Mouse (Mus musculus): ENCODE results near the gene Stxbp1. TPM values are rescaled to one million over a fixed set of nuclear protein-coding genes. Genes with fewer than 3 reads are reported as not detected.

The Stxbp1 gene
- polyA plus RNA-seq, 1 experiment, result 182 TPM

DNA sequence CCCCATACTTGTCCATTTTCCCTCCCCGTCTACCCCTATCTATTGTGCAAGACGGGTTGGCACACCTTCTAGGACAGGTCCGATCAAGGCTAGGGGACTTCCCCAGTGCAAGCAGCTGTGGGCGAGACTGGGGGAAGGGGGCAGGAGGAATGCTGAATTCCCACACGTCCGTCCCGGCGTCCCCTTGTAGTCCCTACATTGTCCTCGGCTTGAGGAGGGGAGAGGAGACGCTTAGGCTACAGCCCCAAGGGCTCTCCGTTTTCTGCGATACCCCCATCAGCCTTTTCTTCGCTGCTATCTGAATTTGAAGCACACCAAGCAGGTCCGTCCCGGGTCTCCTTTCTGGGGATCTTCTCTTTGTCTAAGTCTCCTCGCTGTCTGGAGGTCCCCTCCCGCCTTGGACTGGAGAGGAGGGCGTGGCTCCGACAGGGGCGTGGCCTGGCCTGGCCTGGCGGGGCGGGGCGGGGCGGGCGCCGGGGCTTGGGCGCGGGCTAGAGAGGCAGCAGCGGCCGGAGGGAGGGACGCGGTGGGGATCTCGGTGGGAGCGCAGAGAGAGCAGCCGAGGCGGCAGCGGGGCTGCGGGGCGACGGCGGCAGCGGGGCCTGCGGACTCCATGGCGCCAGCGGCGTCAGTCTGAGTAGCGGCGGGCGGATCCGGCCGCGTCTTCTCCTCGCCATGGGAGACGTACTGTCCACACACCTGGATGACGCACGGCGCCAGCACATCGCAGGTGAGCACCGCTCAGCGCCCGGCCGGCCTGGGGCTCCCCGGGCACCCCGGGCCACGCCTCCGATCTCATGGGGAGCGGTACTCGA, 28.8 kb upstream of the Stxbp1 start, which contains the start of gene Fam129b:
Fam129b (plus strand) TSS at position 440 of the 815 bp plus-strand sequence.
- Histone ChIP-seq H3K4me3 (ENCODE audit: insufficient read depth, low read depth, low read length) (peak within 1 kb of the TSS; percentile 76), H3K4me1 (ENCODE audit: control insufficient read depth, insufficient read depth, low read length) (peaks cover 48% of the 10 kb centered on the region), H3K27ac (ENCODE audit: insufficient read depth, low read depth, low read length) (peak within 1 kb of the TSS; percentile 78)
- peak; percentile 48; the same call in 1 of the 2 replicates for TF ChIP-seq POLR2A (IDR thresholded peaks at IDR 0.05; ENCODE audit: insufficient read depth, low read depth, low read length)
- no peak for TF ChIP-seq CTCF (IDR thresholded peaks at IDR 0.05; ENCODE audit: insufficient read depth, low read depth, low read length)
- WGBS, result under 1% methylated on average over 67 of the region's 68 CpGs

DNA sequence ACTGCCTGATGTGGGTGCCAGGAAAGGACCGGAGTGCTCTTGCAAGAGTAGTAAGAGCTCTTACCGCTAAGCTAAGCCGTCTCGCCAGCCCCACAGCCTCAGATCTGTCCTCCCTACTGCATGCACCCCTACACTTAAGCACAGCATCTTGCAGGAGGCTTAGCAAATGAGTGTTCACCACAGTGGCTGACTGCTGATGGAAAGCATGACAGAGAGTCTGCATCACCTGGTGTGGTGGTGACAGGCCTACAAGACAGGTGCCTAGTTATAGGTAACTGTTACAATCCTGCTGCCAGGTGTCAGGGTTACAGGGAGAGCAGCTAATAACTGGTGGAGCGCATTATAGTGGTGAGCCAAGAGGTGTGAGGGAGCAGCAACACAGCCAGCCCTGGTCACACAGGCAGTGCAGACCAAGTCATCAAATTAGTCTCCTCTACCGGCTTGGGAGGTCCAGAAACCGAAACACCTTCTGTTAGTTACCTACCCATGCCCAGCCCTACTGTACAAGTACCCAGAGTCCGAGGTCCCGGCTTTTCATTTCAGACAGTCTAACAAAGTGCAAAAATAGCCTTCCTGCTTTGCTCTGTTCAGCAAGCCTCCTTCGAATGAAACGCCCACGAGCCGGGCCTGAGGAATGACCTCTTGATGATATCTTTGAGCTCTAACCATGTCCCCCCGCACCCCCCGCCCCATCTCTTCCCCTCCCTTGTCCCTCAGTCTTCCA, 28.1 kb upstream of the Stxbp1 start:
- H3K27ac ChIP-seq (ENCODE audit: insufficient read depth, low read depth, low read length), result peak overlapping the region; percentile 78; the same call in 1 of the 2 replicates

DNA sequence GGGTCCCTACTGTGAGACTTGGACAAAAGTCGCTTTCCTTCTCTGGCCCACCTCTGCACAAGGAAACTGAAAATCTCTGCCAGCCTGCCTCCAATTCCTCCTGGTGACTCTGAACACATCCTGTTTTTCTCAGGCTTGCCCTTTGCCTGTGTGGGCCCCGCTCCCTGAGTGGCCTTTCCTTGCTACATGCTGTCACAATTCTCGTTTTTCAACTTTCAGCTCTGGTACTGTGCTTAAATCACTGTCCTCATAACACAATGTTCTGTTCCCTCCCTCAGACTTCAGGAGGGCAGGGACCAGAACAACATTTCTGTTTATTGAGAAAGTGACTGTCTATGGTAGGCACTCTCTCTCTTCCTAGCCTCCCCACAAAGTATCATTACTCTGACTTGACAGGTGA, 27.0 kb upstream of the Stxbp1 start:
- Histone ChIP-seq H3K4me3 (ENCODE audit: insufficient read depth, low read depth, low read length) (no peak overlapping the region), H3K27ac (ENCODE audit: insufficient read depth, low read depth, low read length) (no peak overlapping the region), H3K4me1 (ENCODE audit: control insufficient read depth, insufficient read depth, low read length) (peaks cover 34% of the 10 kb centered on the region)
- TF ChIP-seq CTCF (IDR thresholded peaks at IDR 0.05; ENCODE audit: insufficient read depth, low read depth, low read length), result no peak
- no peak for TF ChIP-seq POLR2A (IDR thresholded peaks at IDR 0.05; ENCODE audit: insufficient read depth, low read depth, low read length)
- 80% methylated on average over 3 of the region's 3 CpGs for WGBS

More for the DNA sequence above, 28.1 kb upstream of the Stxbp1 start:
- no peak for TF ChIP-seq CTCF (IDR thresholded peaks at IDR 0.05; ENCODE audit: insufficient read depth, low read depth, low read length)
- TF ChIP-seq POLR2A (IDR thresholded peaks at IDR 0.05; ENCODE audit: insufficient read depth, low read depth, low read length), result no peak
- H3K4me1 ChIP-seq (ENCODE audit: control insufficient read depth, insufficient read depth, low read length), result peaks cover 43% of the 10 kb centered on the region
- WGBS, result 18% methylated on average over 15 of the region's 15 CpGs
- peak overlapping the region; percentile 76 for H3K4me3 ChIP-seq (ENCODE audit: insufficient read depth, low read depth, low read length)

DNA sequence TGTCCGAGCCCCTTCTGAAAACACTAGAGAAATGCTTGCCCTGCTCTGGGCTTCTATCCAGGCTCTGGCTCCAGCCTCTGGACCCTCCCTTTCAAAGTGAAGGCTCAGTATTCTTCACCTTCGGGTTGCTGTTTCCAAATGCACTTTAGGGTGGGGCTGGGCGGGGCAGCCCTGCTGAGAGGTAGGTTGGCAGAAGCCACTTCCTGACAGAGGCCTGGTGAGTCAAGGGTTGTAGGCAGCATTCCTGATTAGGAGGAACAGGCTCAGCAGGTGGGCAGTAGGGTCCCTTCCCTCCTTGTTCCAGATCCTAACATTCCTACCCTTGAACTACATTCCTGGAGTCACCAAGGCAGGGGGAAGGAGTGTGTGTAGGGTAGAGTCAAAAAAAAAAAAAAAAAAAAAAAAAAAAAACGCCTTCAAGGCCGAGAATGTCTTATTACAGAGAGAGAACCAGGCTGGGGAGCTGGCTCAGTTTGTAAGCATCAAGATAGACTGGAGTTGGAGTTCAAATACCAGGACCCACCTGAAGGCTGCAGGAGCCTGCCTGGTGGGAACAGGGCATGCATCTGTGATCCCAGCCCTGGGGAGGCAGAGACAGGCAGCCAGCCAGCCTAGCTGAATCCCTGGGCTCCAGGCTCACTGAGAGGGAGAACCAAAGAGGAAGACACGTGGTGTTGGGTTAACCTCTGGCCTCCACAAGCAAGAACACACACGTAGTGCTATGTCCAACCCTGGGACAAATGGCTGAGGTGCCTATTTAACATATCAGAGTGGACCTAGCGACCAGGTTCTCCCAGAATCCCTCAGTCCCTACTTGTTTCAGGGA, 23.4 kb upstream of the Stxbp1 start:
- H3K4me1 ChIP-seq (ENCODE audit: control insufficient read depth, insufficient read depth, low read length), result peaks cover 19% of the 10 kb centered on the region
- TF ChIP-seq CTCF (IDR thresholded peaks at IDR 0.05; ENCODE audit: insufficient read depth, low read depth, low read length) (no peak), POLR2A (IDR thresholded peaks at IDR 0.05; ENCODE audit: insufficient read depth, low read depth, low read length) (no peak)
- WGBS, result 60% methylated on average over 8 of the region's 8 CpGs
- H3K27ac ChIP-seq (ENCODE audit: insufficient read depth, low read depth, low read length), result no peak overlapping the region
- no peak overlapping the region for H3K4me3 ChIP-seq (ENCODE audit: insufficient read depth, low read depth, low read length)

DNA sequence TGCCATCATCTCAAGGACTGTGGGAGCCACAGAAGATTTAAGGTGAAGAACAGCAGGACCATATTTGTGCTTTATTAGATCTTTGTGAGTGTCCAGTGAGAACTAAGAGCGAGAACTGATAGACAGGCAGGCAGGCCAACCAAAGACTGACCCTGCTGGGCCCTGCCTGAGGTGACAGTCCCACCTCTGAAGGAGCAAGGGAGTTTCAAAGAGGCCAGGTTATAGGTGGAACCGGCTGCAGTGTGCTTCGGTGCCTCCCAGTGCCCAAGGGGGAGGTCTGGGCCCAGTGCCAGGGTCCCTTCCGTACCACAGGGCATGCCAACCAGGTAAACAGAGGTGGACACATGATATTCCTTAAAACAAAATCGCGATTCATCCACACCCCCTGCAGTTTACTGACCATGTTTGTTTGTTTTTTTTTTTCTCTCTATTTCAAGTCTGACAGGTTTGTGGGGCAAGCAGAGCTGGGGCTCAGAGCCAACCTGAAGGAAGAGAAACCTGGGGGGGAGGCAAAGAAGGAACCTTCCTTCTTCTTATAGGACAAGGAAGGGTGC, 22.8 kb upstream of the Stxbp1 start:
- no peak for TF ChIP-seq CTCF (IDR thresholded peaks at IDR 0.05; ENCODE audit: insufficient read depth, low read depth, low read length)
- no peak for TF ChIP-seq POLR2A (IDR thresholded peaks at IDR 0.05; ENCODE audit: insufficient read depth, low read depth, low read length)
- peaks cover 14% of the 10 kb centered on the region for H3K4me1 ChIP-seq (ENCODE audit: control insufficient read depth, insufficient read depth, low read length)
- no peak overlapping the region for H3K4me3 ChIP-seq (ENCODE audit: insufficient read depth, low read depth, low read length)
- no peak overlapping the region for H3K27ac ChIP-seq (ENCODE audit: insufficient read depth, low read depth, low read length)
- 69% methylated on average over 6 of the region's 6 CpGs for WGBS

DNA sequence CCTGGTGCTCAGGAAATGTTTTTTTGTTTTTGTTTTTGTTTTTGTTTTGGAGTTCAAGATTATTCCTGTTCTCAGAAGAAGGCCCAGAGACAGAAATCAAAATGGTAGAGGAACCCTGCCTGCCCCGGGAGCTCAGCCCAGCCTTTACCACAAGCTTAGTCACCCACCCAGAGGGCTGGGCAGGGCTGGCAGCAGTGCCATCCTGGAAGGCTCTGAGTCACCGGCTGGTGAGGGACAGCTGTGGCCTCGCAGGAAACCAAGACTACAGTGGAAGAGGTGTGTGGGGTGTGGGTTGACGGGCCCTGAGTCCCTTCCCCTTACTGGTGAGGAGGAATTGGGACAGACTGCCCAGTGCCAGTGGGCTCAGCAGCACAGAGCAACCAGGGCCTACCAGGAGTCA, 20.3 kb upstream of the Stxbp1 start:
- peaks cover 9% of the 10 kb centered on the region; the same call in 1 of the 2 replicates for H3K4me1 ChIP-seq (ENCODE audit: control insufficient read depth, insufficient read depth, low read length)
- WGBS, result 41% methylated on average over 4 of the region's 4 CpGs
- TF ChIP-seq POLR2A (IDR thresholded peaks at IDR 0.05; ENCODE audit: insufficient read depth, low read depth, low read length) (no peak), CTCF (IDR thresholded peaks at IDR 0.05; ENCODE audit: insufficient read depth, low read depth, low read length) (no peak)
- H3K27ac ChIP-seq (ENCODE audit: insufficient read depth, low read depth, low read length), result peak overlapping the region; percentile 25; the same call in 1 of the 2 replicates
- no peak overlapping the region for H3K4me3 ChIP-seq (ENCODE audit: insufficient read depth, low read depth, low read length)

DNA sequence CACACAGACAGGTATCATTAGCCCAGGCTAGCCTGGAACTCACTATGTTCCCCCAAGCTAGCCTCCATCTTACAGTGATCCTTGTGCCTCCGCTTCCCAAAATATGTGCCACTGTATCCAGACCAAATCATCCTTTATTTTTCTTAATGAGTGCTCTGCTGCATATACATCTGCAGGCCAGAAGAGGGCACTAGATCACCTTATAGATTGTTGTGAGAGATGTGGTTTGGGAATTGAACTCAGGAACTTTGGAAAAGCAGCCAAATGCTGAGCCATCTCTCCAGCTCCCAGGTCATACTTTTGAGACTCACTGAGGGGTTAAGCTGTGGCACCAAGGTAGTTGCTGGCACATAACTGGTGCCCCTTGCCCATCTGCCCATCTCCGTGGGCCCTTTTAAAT, 17.7 kb upstream of the Stxbp1 start:
- no peak overlapping the region for H3K27ac ChIP-seq (ENCODE audit: insufficient read depth, low read depth, low read length)
- TF ChIP-seq CTCF (IDR thresholded peaks at IDR 0.05; ENCODE audit: insufficient read depth, low read depth, low read length), result no peak
- no peak for TF ChIP-seq POLR2A (IDR thresholded peaks at IDR 0.05; ENCODE audit: insufficient read depth, low read depth, low read length)
- WGBS, result 51% methylated on average over 2 of the region's 2 CpGs
- no peak overlapping the region for H3K4me3 ChIP-seq (ENCODE audit: insufficient read depth, low read depth, low read length)
- H3K4me1 ChIP-seq (ENCODE audit: control insufficient read depth, insufficient read depth, low read length), result peaks cover 9% of the 10 kb centered on the region; the same call in 1 of the 2 replicates

DNA sequence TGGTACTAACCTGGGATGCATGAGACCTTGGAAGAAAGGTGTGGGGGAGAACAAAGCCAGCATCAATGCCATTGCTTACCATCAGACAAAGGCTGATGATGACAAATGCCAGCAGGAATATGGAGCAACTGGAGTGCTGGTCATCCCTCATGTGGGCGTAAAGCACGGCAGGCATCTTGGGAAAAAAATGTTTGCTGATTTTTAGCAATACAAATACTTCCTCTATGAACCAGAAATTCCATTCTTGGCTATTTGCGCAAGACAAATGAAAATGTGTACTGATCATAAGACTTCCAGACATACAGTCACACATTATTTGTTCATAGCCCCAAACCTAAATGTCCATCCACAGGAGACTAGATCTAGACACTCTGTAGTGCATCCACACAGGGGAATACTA, 16.3 kb upstream of the Stxbp1 start:
- Histone ChIP-seq H3K4me3 (ENCODE audit: insufficient read depth, low read depth, low read length) (no peak overlapping the region), H3K4me1 (ENCODE audit: control insufficient read depth, insufficient read depth, low read length) (peaks cover 9% of the 10 kb centered on the region; the same call in 1 of the 2 replicates), H3K27ac (ENCODE audit: insufficient read depth, low read depth, low read length) (no peak overlapping the region)
- 95% methylated on average over 3 of the region's 3 CpGs for WGBS
- TF ChIP-seq CTCF (IDR thresholded peaks at IDR 0.05; ENCODE audit: insufficient read depth, low read depth, low read length), result no peak
- TF ChIP-seq POLR2A (IDR thresholded peaks at IDR 0.05; ENCODE audit: insufficient read depth, low read depth, low read length), result no peak
